ENCODE assay signal across 8 mouse cellular contexts in genomic region chr8:61700298-61700697, GRCm38 (mm10).
DNase-seq lines count a peak whose midpoint lies in the region; ATAC-seq and TF ChIP-seq lines count a peak whose summit lies in the region.

No protein-coding gene starts in this region.

- H3K36me3 ChIP-seq in heart, embryonic 10.5 days: peaks cover 55% of the 10 kb centered on the region
- H3K36me3 ChIP-seq in thymus, adult 2 months (ENCODE audit: control insufficient read depth, insufficient read depth, low read length): no peaks in the 10 kb centered on the region
- no peaks in the 10 kb centered on the region for H3K36me3 ChIP-seq in kidney, postnatal 0 days (ENCODE audit: insufficient read depth, low read length)

- DNase-seq in heart, adult 11 months: peak; percentile 74
- DNase-seq in heart, embryonic 10.5 days (ENCODE audit: low spot score): no peak
- peak; percentile 20 for DNase-seq in thymus, adult 2 months
- no peak for DNase-seq in thymus, adult 18-20 months
- no peak for DNase-seq in kidney, postnatal 0 days (ENCODE audit: low spot score)
- DNase-seq in layer of hippocampus, postnatal 25 days (ENCODE audit: extremely low spot score in 1 of 2, low spot score in 1 of 2): no peak
- DNase-seq in frontal cortex, postnatal 36 days (ENCODE audit: low spot score in 2 of 2): no peak
- no peak for DNase-seq in gastrocnemius, adult 8-10 months (ENCODE audit: low spot score in 2 of 2)

- H3K4me3 ChIP-seq in heart, embryonic 10.5 days: no peak overlapping the region
- H3K4me3 ChIP-seq in thymus, adult 2 months (ENCODE audit: control insufficient read depth, insufficient read depth, low read length): no peak overlapping the region
- H3K4me3 ChIP-seq in kidney, postnatal 0 days (replicated peaks; ENCODE audit: low read depth, low read length): no peak overlapping the region

- no peak overlapping the region for H3K4me2 ChIP-seq in kidney, postnatal 0 days (ENCODE audit: low read length)

- WGBS in heart, embryonic 10.5 days: 91% methylated on average over 1 of the region's 1 CpGs
- WGBS in thymus, adult 2 months: 98% methylated on average over 1 of the region's 1 CpGs
- WGBS in kidney, postnatal 0 days: 76% methylated on average over 1 of the region's 1 CpGs

- ATAC-seq in kidney, postnatal 0 days (replicated peaks; ENCODE audit: low FRiP score, low read depth): no peak

- no peaks in the 10 kb centered on the region for H3K9me3 ChIP-seq in heart, embryonic 10.5 days
- H3K9me3 ChIP-seq in kidney, postnatal 0 days (replicated peaks; ENCODE audit: low read length): no peaks in the 10 kb centered on the region

- no peak for TF ChIP-seq CTCF in thymus, adult 2 months (IDR thresholded peaks at IDR 0.05; ENCODE audit: borderline replicate concordance, control insufficient read depth, extremely low read depth, insufficient read depth, low read length, poor library complexity)
- peak; percentile 56 for TF ChIP-seq CTCF in kidney, postnatal 0 days (IDR thresholded peaks at IDR 0.05; ENCODE audit: low read depth)

- H3K9ac ChIP-seq in kidney, postnatal 0 days (ENCODE audit: low read depth, low read length): no peak overlapping the region

- no peaks in the 10 kb centered on the region for H3K27me3 ChIP-seq in heart, embryonic 10.5 days (ENCODE audit: insufficient read depth, poor library complexity, severe bottlenecking)
- no peaks in the 10 kb centered on the region for H3K27me3 ChIP-seq in thymus, adult 2 months (ENCODE audit: control insufficient read depth, insufficient read depth, low read length)
- H3K27me3 ChIP-seq in kidney, postnatal 0 days (ENCODE audit: insufficient read depth, low read length): no peaks in the 10 kb centered on the region

- no peak for TF ChIP-seq POLR2A in thymus, adult 2 months (IDR thresholded peaks at IDR 0.05; ENCODE audit: control insufficient read depth, extremely low read depth, insufficient read depth, low read length, poor library complexity)

- peaks cover 9% of the 10 kb centered on the region; the same call in 1 of the 2 replicates for H3K4me1 ChIP-seq in heart, embryonic 10.5 days
- H3K4me1 ChIP-seq in thymus, adult 2 months (replicated peaks; ENCODE audit: control insufficient read depth, insufficient read depth, low read length): no peaks in the 10 kb centered on the region
- peaks cover 4% of the 10 kb centered on the region for H3K4me1 ChIP-seq in kidney, postnatal 0 days (replicated peaks; ENCODE audit: insufficient read depth, low read length)

- no peak overlapping the region; the same call in 1 of the 2 replicates for H3K27ac ChIP-seq in heart, embryonic 10.5 days
- no peak overlapping the region for H3K27ac ChIP-seq in thymus, adult 2 months (ENCODE audit: control insufficient read depth, insufficient read depth, low read length)
- peak overlapping the region; percentile 47 for H3K27ac ChIP-seq in kidney, postnatal 0 days

Comparison
In these comparisons a context has a peak if more than half of its experiments do, and no peak if none do; other contexts are left out.
1. DNase-seq: peak in heart, adult 11 months (single experiment) and thymus, adult 2 months (single experiment); none in heart, embryonic 10.5 days (single experiment), thymus, adult 18-20 months (0 of 2), kidney, postnatal 0 days (single experiment), layer of hippocampus, postnatal 25 days (0 of 2), frontal cortex, postnatal 36 days (0 of 2) and gastrocnemius, adult 8-10 months (0 of 2).